Mouse (Mus musculus): ENCODE results near the gene Ddx24. TPM values are rescaled to one million over a fixed set of nuclear protein-coding genes. Genes with fewer than 3 reads are reported as not detected.

The Ddx24 gene
- polyA plus RNA-seq, 1 experiment from 2014 or later = 81.9 TPM

DNA sequence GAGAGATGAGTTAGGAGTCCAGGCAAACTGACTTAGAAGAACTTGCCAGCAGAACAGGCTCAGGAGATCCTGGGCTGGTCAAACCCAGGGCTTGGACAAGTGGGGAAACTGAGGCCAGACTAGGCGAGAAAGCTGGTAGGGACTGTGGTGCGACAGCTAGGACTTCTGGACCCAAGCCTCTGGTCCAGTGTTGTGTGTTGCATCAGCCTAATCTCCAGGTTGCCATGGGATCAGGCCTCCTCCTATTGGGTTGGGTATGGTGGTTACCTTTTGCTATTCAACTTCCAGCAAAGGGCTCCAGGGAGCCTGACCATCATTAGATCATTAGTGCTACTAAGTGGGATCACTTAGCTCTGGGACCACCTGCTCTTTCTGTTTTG lies 36.3 kb downstream of the Ddx24 start:
- H3K27ac ChIP-seq = peak overlapping the region; percentile 99
- 45% methylated on average over 2 of the region's 2 CpGs for WGBS (ENCODE audit: insufficient replicate concordance)
- H3K36me3 ChIP-seq = peaks cover 26% of the 10 kb centered on the region
- peaks cover 71% of the 10 kb centered on the region for H3K4me1 ChIP-seq (replicated peaks)
- H3K27me3 ChIP-seq = no peaks in the 10 kb centered on the region
- peak; percentile 59 for DNase-seq
- peak overlapping the region; percentile 94 for H3K4me3 ChIP-seq (replicated peaks)
- peak; percentile 10; the same call in 1 of the 2 replicates for ATAC-seq (ENCODE audit: low read depth)
- peak overlapping the region; percentile 97 for H3K9ac ChIP-seq
- H3K9me3 ChIP-seq (replicated peaks) = no peaks in the 10 kb centered on the region
- peak overlapping the region; percentile 82 for H3K4me2 ChIP-seq

DNA sequence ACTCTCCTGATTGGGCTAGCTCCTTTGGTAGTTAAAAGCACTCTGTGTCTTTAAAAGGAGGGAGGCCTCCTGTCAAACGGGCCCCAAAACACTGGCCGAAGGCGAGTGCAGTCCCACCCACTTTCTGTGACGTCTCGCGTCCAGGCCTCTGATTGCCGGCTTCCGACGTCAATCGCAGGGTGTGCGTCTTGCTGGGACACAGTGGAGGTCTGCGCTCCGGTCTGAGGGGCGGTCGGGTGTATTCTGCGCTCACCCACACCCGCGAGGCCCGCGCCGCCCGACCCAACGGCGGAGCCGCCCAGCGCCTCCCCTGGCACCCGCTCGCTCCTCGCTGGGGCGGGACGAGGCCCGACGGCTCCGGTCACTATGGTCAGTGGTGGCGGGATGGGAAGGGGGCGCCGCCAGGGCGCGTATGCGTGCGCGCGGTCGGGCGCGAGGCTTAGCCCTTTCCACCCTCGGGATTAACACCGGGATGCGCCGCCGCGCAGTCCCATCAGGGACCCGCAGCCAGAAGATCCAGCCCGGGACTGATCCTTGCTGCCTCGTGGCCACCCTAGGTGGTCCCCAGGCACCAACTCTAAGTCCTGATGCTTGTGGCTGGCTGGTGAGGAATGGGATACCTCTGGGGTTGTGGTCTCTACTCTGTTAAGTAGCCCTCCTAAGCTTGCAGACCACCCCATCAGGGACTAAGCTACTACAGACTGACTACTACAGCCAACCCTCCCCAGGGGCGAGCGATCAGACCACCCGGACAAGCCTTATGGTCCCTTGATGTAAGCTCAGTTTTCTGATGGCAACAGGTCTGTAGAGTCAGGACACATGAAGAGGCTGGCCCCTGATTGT lies 36.9 kb downstream of the Ddx24 start, which contains the start of gene Otub2:
TSS of gene Otub2 (plus strand) at position 178 of the 843 bp plus-strand sequence.
- Histone ChIP-seq H3K4me3 (replicated peaks) (peak within 1 kb of the TSS; percentile 94), H3K27ac (peak within 1 kb of the TSS; percentile 99)
- under 1% methylated on average over 58 of the region's 58 CpGs for WGBS (ENCODE audit: insufficient replicate concordance)

DNA sequence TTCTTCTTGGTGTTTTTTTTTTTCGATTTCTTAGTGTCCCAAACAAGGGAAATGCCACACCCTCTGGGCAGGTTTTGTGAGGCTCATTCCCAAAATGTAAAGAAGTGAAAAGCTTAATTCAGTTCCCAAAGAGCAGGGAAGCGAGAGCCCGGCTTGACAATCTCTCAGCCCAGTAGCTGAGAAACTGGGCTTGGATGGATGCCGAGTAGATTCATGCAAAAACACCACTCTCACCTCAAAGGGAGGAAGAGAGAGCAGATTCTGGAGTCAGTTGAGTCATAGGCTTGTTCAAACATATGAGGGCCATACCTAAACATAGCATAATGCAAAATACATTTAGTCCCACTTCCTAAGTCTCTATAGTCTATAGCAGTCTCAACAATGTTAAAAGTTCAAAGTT lies 45.4 kb downstream of the Ddx24 start:
- DNase-seq (no peak), ATAC-seq (ENCODE audit: low read depth) (no peak)
- 63% methylated on average over 4 of the region's 4 CpGs for WGBS (ENCODE audit: insufficient replicate concordance)
- Histone ChIP-seq H3K27ac (no peak overlapping the region), H3K9ac (no peak overlapping the region), H3K36me3 (no peaks in the 10 kb centered on the region), H3K4me1 (replicated peaks) (0 out of 2 replicates have a peak, but pooled peaks cover 5% of the 10 kb centered on the region), H3K9me3 (replicated peaks) (no peaks in the 10 kb centered on the region), H3K4me3 (replicated peaks) (no peak overlapping the region), H3K4me2 (no peak overlapping the region), H3K27me3 (0 out of 2 replicates have a peak, but pooled peaks cover under 1% of the 10 kb centered on the region)

More for the DNA sequence above, 36.9 kb downstream of the Ddx24 start, which contains the start of gene Otub2:
- ATAC-seq (ENCODE audit: low read depth) (peak; percentile 89), DNase-seq (peak; percentile 96)
- Histone ChIP-seq H3K36me3 (peaks cover 26% of the 10 kb centered on the region), H3K9ac (peak within 1 kb of the TSS; percentile 97), H3K4me1 (replicated peaks) (peaks cover 65% of the 10 kb centered on the region), H3K27me3 (no peaks in the 10 kb centered on the region), H3K4me2 (peak within 1 kb of the TSS; percentile 82), H3K9me3 (replicated peaks) (no peaks in the 10 kb centered on the region)

DNA sequence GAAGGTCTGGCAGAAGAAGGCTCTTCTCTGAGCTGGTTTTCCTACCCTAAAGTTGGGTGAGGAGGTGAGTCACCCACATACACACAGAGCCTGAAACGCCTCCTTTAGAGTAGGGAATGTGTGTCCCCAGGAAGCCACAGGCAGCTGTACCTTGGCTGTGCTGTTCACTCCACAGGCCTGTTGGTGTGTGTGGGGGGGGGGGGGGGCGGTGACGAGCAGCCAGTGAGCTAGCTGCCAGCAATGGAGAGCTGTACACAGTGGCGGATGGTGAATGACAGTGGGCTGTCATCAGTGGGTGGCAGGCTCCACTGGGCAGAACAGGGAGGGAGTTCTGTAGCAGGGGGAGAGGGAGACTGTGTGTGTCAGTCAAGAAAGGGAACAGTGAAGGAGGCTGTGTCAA lies 48.9 kb downstream of the Ddx24 start:
- H3K4me3 ChIP-seq (replicated peaks) = no peak overlapping the region
- no peak overlapping the region for H3K9ac ChIP-seq
- peaks cover 27% of the 10 kb centered on the region for H3K4me1 ChIP-seq (replicated peaks)
- no peak overlapping the region for H3K27ac ChIP-seq
- peaks cover 3% of the 10 kb centered on the region; the same call in 1 of the 2 replicates for H3K27me3 ChIP-seq
- H3K9me3 ChIP-seq (replicated peaks) = no peaks in the 10 kb centered on the region
- H3K36me3 ChIP-seq = no peaks in the 10 kb centered on the region
- no peak for ATAC-seq (ENCODE audit: low read depth)
- no peak for DNase-seq
- WGBS (ENCODE audit: insufficient replicate concordance) = 63% methylated on average over 4 of the region's 4 CpGs
- H3K4me2 ChIP-seq = no peak overlapping the region

DNA sequence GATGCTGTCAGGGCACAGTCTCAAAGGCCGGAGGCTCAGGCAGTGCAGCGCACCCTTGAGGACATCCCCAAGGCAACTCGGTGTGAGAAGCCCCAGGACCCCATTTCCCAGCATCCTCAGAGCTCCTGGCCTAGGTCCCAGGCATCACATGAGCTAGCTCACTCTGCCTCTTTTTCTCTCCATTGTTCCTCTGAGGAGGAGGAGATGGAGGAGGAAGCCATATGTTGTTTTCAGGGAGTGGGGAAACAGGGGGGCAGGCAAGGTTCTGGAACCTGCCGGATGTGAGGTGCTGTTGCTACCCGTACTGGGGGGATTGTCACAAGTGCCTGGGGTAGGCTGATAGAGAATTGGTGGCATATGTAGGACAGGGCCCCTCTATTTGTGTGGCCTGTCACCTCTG lies 49.5 kb downstream of the Ddx24 start:
- 66% methylated on average over 5 of the region's 5 CpGs for WGBS (ENCODE audit: insufficient replicate concordance)
- DNase-seq (no peak), ATAC-seq (ENCODE audit: low read depth) (no peak)
- H3K36me3 ChIP-seq = no peaks in the 10 kb centered on the region
- no peaks in the 10 kb centered on the region for H3K9me3 ChIP-seq (replicated peaks)
- no peak overlapping the region for H3K9ac ChIP-seq
- H3K27me3 ChIP-seq = peaks cover 6% of the 10 kb centered on the region
- H3K4me1 ChIP-seq (replicated peaks) = peaks cover 27% of the 10 kb centered on the region
- no peak overlapping the region for H3K27ac ChIP-seq
- no peak overlapping the region for H3K4me3 ChIP-seq (replicated peaks)
- H3K4me2 ChIP-seq = no peak overlapping the region

DNA sequence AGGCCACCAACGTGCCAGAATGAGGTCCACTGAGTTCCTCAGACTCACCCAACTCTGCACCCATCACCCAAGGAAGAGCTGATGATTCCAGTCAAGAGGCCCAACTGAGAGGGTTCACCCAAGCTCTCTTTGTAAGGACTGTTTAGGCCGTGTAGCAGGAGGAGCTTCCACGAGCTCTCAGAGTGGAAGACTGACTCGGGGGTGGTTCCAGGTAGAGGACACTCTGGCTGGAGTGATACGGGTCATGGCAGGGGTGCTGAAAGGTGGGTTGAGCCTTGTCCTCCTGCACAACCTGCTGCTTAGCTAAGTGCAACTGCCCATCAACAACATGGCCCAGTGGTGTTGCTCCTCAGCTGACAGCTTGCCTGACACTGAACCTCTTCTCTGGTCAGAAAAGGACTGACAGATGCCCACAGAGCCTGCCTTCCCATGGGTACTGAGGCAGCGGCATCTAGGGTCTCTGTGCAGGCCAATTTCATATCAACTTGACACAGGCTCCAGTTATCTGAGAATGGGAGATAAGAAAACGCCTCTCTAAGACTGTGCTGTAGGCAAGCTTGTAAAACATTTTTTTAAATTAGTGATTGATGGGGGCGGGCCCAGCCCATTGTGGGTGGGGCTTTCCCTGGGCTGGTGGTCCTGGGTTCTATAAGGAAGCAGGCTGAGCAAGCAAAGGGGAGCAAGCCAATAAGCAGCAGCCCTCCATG lies 51.9 kb downstream of the Ddx24 start:
- Histone ChIP-seq H3K9me3 (replicated peaks) (no peaks in the 10 kb centered on the region), H3K27me3 (peaks cover 15% of the 10 kb centered on the region), H3K4me1 (replicated peaks) (peaks cover 30% of the 10 kb centered on the region), H3K36me3 (no peaks in the 10 kb centered on the region), H3K4me2 (peak overlapping the region; percentile 36), H3K9ac (peak overlapping the region; percentile 41; the same call in 1 of the 2 replicates), H3K4me3 (replicated peaks) (0 out of 2 replicates have a peak overlapping the region, but pooled peaks have one; percentile 14), H3K27ac (peak overlapping the region; percentile 43; the same call in 1 of the 2 replicates)
- WGBS (ENCODE audit: insufficient replicate concordance) = 20% methylated on average over 8 of the region's 8 CpGs
- ATAC-seq (ENCODE audit: low read depth) (peak; percentile 93), DNase-seq (peak; percentile 57)

DNA sequence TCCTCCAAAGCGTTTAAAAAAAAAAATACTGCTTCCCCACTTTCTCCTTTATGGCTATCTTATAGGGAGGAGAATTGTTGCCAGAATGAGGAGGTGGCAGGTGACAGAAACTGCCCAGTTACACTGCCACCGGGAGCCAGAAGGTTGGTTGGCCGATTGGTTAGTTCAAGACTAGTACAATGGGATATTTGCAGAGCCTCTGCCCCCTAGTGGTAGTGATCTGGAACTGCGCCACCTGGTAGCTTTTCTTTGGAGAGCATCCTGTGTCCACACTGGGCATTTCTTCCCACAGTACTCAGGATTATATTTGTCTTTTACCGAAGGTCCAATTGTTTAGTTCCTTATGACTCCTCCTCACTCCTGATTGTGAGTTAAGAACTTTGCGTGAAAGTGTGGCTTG lies 53.9 kb downstream of the Ddx24 start:
- DNase-seq (peak; percentile 55), ATAC-seq (ENCODE audit: low read depth) (no peak)
- peaks cover 42% of the 10 kb centered on the region for H3K4me1 ChIP-seq (replicated peaks)
- 12% methylated on average over 6 of the region's 6 CpGs for WGBS (ENCODE audit: insufficient replicate concordance)
- no peak overlapping the region for H3K4me2 ChIP-seq
- H3K36me3 ChIP-seq = no peaks in the 10 kb centered on the region
- H3K27me3 ChIP-seq = peaks cover 15% of the 10 kb centered on the region
- H3K9ac ChIP-seq = no peak overlapping the region
- H3K27ac ChIP-seq = no peak overlapping the region
- no peaks in the 10 kb centered on the region for H3K9me3 ChIP-seq (replicated peaks)
- H3K4me3 ChIP-seq (replicated peaks) = no peak overlapping the region

DNA sequence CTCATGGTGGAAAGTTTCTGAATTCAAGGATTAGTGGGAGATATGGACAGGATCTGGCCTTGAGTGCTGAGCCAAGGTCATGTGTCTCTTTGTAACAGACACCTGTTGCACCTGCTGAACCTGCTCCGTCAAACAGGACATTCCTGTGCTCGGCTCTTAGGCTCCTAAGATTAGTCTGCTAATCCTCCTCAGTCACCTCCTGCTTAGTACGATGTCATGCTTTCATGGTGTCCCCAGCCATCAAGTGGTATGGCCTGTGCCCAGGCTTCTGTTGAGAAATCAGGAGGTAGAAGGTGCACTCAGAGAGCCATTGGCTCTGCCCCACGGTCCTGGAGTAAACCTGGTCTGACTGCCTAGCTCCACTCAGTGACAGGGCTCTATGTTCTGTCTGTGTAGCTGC lies 54.8 kb downstream of the Ddx24 start:
- no peaks in the 10 kb centered on the region for H3K9me3 ChIP-seq (replicated peaks)
- no peaks in the 10 kb centered on the region for H3K36me3 ChIP-seq
- H3K4me3 ChIP-seq (replicated peaks) = no peak overlapping the region
- H3K27me3 ChIP-seq = peaks cover 15% of the 10 kb centered on the region
- no peak overlapping the region for H3K4me2 ChIP-seq
- H3K4me1 ChIP-seq (replicated peaks) = peaks cover 40% of the 10 kb centered on the region
- H3K9ac ChIP-seq = no peak overlapping the region
- ATAC-seq (ENCODE audit: low read depth) (no peak), DNase-seq (no peak)
- 70% methylated on average over 4 of the region's 4 CpGs for WGBS (ENCODE audit: insufficient replicate concordance)
- H3K27ac ChIP-seq = no peak overlapping the region

DNA sequence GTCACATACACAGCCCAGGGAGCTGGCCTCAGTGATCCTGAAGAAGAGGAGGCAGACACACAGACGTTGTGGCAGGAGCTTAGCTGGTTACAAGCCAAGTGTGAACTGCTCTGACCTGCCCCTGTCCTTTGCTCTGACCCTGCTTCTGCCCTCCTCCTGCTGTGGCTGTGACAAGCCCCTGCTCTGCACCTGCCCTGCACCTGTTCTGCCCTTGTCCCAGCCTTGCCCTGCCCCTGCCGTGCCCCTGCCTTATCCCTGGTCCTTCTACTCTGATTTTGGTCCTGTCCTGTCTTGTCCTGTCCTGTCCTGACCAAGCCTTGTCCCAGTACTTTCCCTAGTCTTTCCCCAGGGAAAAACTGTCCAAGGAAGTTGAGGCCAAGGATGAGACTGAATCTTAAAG lies 56.9 kb downstream of the Ddx24 start:
- Histone ChIP-seq H3K4me1 (replicated peaks) (peaks cover 29% of the 10 kb centered on the region), H3K4me2 (peak overlapping the region; percentile 62), H3K9me3 (replicated peaks) (no peaks in the 10 kb centered on the region), H3K27ac (no peak overlapping the region), H3K4me3 (replicated peaks) (no peak overlapping the region), H3K36me3 (no peaks in the 10 kb centered on the region), H3K27me3 (peaks cover 12% of the 10 kb centered on the region), H3K9ac (0 out of 2 replicates have a peak overlapping the region, but pooled peaks have one; percentile 41)
- ATAC-seq (ENCODE audit: low read depth) (no peak), DNase-seq (no peak)
- 46% methylated on average over 2 of the region's 2 CpGs for WGBS (ENCODE audit: insufficient replicate concordance)

DNA sequence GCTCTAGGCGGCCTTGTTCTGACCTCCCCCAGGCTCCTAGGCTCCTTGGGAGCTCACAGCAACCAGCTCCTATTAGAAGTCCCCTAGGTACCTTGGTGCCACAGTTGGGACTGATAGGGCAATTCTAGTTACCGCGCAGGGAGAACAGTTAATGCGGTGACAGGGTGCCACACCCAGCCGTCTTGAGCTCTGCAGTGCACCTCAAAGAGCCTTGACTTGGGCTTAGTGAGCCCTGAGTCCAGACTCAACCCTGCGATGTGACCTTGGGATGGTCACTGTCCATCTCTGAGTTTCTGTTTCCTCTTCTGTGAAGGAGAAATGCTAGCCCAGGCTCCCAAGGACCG lies 57.3 kb downstream of the Ddx24 start:
- peak overlapping the region; percentile 62 for H3K4me2 ChIP-seq
- DNase-seq (no peak), ATAC-seq (ENCODE audit: low read depth) (peak; percentile 72)
- H3K9me3 ChIP-seq (replicated peaks) = no peaks in the 10 kb centered on the region
- H3K4me1 ChIP-seq (replicated peaks) = peaks cover 25% of the 10 kb centered on the region
- H3K4me3 ChIP-seq (replicated peaks) = peak overlapping the region; percentile 30
- peaks cover 12% of the 10 kb centered on the region for H3K27me3 ChIP-seq
- H3K27ac ChIP-seq = no peak overlapping the region
- no peaks in the 10 kb centered on the region for H3K36me3 ChIP-seq
- 34% methylated on average over 7 of the region's 7 CpGs for WGBS (ENCODE audit: insufficient replicate concordance)
- H3K9ac ChIP-seq = peak overlapping the region; percentile 41; the same call in 1 of the 2 replicates

DNA sequence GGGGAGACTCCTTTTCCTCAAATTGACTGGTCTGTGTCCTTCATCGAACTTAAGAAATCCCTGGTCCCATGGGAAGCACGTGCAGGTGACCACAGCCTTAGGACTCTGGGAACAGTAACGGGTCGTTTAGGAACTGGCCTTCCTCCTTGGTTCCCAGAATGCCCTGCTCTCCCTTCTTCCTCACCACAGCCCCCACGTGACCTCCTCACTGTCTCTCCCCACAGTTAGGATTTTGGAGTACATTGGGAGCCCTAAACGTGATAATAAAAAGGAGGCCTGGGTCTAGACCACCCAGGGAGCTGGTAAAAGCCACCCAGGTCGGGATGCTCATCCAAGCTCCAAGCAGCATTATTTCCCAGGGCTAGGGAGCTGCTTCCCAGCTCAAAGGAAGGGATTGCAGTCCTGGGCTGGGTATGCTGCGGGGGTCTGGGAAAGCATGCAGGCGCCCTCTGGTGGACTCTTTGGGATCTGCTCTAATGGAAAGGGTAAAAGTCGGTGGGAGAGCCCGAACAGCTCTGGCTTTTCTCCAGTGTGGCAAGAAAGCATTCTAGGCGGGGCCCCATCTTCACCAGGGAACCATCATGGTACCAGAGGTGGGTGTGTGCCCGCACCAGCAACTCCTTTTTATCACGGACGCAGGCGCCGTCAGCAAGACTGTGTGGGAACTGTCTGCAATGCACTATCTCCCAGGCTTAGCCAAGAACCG lies 57.9 kb downstream of the Ddx24 start:
- peak overlapping the region; percentile 41; the same call in 1 of the 2 replicates for H3K9ac ChIP-seq
- ATAC-seq (ENCODE audit: low read depth) (peak; percentile 76), DNase-seq (peak; percentile 51)
- H3K4me2 ChIP-seq = peak overlapping the region; percentile 62
- no peaks in the 10 kb centered on the region for H3K9me3 ChIP-seq (replicated peaks)
- WGBS (ENCODE audit: insufficient replicate concordance) = 13% methylated on average over 18 of the region's 18 CpGs
- H3K27ac ChIP-seq = no peak overlapping the region
- peaks cover 12% of the 10 kb centered on the region for H3K27me3 ChIP-seq
- peaks cover 19% of the 10 kb centered on the region for H3K4me1 ChIP-seq (replicated peaks)
- no peaks in the 10 kb centered on the region for H3K36me3 ChIP-seq
- H3K4me3 ChIP-seq (replicated peaks) = peak overlapping the region; percentile 30

Data from liver, embryonic 13.5 days (tissue).